Mouse (Mus musculus) hindlimb bud, embryonic 11.5 days (tissue): ENCODE data around the gene Atp6v1b1.

Experiments
- DNase-seq: peaks from one replicate; pipeline ENCODE4 v3.0.0-alpha.2; 2012; ENCODE audit warnings: low read depth, low spot score; ENCODE audit errors: extremely low spot score

The Atp6v1b1 gene

DNA sequence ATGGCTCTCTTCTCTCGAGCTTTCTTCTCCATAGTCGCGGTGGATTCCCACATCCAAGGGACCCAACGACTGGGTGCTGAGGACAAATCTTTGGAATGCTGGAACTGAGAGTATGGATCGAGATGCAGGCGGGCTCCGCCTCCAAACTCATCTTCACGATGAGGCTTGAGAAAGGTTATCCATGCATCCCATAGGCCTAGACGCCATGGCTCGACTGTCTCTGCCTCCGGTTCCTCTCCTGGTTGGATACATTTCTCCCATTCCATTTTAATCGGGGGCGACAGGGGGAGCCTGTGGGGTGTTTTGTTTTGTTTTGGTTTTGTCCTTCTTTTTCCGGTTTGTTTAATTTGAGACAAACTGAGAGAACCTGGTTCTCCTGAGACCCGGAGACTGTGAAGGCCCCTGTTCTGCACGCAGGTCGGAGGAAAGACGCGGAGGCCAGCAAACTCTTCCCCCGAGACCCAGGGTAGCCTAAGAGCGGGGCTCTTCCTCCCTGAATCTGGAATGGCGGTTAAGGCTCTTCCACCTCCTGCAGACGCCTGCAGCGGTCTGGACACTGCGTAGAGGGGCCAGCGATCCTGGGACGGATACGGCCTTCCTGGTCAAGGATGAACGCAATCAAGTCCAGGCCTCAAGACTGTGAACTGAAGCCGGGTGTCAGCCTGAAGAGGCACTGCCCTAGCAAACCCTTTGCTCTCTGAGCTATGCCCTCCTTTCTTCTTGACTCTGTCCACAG, 27.2 kb upstream of the Atp6v1b1 start:
- DNase-seq = no peak

DNA sequence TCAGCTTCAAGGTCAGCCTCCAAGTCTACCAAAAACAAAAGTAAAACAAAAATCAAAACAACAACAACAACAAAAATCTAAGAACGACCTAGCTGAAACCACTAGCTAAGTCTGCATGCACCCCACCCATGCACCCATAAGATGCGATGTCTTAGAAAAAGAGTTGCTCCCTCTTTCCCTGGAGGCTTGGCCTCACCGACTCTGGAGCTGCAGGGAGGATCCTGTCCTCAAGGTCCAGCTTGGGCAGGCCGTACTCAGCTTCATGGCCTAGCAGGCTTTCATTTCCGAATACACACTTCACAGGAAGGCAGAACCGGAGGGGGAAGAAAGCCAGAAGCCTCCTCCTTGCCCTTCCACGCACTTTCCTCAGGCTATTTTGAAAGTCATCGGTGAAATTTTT, 25.8 kb upstream of the Atp6v1b1 start:
- DNase-seq = no peak

DNA sequence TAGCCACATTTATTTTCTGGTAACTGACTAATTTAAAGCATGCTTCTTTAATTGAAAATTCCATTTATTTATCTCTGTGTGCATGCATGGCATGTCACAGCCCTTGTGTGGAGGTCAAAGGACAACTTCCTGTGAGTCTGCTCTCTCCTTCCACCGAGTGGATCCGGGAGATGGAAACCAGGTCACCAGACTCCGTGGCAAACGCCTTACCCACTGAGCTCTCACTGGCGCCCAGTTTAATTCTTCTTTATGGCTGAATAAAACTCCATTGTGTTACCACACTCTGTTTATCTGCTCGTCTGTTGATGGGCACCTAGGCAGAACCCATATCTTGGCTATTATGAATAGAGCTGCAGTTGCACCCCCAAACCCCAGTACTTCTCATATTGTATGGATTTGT, 20.3 kb upstream of the Atp6v1b1 start:
- DNase-seq = no peak

DNA sequence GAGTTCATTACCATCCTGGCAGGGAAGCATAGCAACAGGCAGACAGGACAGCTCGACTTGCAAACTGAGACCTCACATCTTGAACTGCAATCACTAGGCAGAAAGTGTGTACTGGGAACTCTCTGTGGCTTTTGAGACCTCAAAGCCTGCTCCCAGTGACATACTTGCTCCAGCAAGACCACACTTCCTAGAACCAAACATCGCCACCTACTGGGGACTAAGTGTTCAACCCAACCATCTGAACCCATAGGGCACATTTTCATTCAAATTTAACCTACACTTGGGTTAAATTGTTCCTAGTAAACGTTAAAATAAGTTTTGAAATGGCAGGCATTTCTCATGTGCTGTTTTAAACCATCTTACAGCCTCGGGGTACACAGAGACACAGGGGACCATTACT, 15.6 kb upstream of the Atp6v1b1 start:
- no peak for DNase-seq

DNA sequence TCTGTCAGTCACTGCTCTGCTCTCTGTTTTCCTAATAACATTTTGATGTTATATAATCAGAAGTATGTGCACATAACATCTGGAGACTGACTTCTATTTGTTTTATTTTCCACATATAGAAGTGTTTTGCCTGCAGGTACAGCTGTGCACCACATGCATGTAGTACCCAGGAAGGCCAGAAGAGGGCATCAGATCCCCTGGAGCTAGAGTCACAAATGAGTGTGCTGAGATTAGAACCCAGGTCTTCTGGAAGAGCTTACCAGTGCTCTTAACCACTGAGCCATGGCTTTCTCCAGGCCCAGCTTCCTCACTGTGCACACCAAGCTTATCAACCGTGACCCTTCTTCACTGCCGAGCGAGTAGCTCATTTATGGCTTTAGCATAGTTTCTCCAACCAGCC, 14.3 kb upstream of the Atp6v1b1 start:
- no peak for DNase-seq

DNA sequence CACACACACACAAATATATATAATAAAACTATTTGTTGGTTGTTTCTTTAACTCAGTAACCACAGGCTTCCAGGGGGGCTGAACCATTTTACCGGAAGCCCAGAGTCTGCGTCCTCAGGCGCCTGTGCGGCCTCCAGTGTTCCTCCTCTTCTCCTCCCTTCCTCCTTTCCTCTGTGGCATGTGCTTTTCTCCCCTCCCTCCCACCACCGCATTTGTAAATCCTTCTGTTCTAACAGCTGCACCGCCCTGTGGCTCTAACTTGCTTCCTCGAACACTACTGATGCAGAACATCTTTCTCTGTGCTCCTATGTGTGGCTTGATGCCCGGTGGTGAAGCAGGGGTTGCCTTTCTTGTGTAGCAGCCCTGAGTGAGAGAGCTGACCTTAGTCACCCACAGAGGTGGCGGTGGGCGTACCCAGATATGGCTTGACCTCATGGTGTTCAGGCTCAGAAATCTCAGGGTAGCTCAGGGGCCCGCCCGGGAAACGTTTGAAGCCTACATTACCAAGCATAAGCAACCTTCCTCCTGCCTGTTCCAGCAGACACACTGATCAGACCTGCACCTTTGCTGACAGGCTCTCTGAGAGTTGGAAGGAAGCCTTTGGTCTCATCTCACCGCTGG, 13.3 kb upstream of the Atp6v1b1 start:
- DNase-seq = no peak

DNA sequence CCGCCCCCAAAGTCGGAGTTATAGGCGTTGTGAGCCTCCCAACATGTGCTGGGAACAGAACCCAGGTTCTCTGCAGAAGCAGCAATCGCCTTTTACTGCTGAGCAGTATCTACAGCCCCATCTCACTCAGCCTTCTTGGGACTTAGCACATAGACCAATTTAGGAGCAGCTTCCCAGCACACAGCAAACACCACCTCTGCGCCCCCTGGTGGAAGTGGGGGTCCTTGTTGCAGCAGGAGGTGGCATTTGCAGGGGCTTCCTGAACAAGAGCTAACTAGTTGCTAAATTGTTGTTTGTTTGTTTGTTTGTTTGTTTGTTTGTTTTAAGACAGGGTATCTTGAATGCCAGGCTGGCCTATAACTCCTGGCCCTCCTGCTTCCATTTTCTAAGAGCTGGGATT, 11.7 kb upstream of the Atp6v1b1 start:
- DNase-seq = no peak

DNA sequence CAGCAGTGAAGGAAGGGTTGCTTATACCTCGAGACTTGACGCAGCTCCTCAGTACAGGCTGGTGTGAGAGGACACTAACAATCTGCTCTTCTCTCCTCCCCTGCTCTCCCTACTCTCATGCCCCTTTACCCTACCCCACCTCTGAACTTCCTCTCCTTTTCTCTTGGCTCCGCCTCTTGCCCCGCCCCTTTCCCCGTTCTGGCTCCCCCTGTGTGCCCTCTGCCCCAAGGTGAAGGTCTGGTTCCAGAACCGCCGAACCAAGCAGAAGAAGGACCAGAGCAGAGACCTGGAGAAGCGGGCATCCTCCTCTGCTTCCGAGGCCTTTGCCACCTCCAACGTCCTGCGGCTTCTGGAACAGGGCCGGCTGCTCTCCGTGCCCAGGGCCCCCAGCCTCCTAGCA, 5.5 kb upstream of the Atp6v1b1 start:
- no peak for DNase-seq

DNA sequence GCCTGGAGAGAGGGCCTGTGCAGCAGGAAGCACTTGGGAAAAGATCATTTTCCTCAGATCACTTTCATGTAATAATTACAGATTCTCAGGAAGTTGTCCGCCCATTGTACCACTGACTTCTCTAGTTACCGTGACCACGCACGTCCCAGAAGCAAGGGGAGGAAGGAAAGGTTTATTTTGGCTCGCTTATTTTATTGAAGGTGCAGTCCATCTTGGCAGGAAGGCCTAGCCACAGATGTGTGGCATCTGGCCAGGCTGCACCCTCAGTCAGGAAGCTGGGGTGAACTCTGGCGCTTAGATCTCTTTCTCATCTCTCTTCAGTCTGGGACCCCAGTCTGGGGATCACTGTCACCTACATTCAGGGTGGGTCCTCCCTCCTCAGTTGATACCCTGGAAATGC, 4.2 kb upstream of the Atp6v1b1 start:
- DNase-seq = no peak

DNA sequence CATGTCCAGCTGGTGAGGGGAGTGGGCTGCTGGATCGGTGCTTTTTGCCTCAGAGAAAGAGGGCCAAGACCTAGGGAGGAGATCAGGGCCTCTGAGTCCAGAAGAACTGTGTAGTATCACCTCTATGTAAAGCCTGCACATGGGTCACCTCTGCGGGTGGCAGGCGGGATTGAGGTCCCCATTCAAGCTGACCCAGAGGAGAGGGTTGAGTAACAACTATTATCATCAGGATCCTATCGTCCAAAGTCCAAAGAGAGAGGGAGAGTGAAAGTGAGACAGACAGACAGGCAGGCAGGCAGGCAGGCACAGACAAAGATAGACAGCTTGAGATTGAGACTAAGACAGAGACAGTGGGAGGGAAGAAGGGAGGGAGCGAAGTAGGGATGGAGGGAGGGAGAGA, 422 bp downstream of the Atp6v1b1 start:
- no peak for DNase-seq

DNA sequence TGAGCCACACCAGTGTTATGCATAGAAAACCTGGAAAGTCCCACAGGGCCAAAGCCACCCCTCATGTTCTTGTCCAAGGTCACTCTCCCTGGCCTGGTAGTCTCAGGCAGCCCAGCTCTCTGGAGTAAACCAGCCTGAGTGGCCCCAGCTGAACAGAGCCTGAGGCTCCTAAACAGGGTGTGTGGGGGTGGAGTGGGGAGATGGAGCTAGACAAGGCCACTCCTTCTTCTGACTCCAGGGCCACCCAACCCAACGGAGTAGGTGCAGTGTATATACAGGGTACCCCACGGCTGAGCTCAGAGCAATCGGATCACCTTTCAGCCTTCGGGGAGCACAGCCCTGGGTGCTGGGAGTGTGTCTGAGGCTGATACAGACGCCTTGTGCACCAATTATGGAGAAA, 1.3 kb downstream of the Atp6v1b1 start:
- no peak for DNase-seq

DNA sequence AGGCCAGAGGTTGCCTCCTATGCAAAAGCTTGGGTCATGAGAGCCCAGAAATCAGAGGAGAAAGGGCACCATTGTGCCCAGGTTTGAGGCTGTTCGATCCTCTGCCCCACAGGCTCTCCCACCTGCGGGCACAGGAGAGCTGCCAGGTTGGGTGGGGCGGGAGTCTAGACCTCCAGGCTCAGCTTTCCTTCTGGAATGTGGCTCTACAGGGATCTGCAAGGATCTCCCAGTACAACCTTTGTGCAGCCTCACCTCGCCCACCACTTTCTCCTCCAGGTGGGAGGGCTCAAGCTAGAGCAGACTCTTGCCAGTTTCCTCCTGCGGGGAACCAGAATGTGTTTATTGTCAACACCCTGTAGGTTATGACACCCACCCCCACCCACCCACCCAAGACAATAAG, 1.8 kb downstream of the Atp6v1b1 start:
- DNase-seq = no peak

DNA sequence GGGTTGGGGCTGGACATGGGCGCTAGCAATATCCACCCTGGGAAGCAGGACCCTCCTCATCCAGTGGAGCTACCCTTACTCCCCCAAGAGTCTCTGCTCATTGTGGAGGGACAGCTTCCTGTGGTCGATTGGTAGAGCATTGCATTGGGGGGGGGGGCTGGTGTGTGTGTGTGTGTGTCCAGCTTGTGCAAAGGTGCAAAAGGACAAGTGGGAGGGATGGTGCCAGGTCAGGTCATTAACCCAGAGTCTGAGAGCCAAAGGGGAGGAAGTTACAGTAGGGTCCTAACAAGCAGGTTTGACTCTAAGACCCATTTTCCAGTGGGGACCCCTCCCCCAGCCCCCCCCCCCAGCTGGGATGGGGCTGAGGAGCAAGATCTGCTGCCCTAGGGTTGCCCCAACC, 2.7 kb downstream of the Atp6v1b1 start:
- DNase-seq = no peak

DNA sequence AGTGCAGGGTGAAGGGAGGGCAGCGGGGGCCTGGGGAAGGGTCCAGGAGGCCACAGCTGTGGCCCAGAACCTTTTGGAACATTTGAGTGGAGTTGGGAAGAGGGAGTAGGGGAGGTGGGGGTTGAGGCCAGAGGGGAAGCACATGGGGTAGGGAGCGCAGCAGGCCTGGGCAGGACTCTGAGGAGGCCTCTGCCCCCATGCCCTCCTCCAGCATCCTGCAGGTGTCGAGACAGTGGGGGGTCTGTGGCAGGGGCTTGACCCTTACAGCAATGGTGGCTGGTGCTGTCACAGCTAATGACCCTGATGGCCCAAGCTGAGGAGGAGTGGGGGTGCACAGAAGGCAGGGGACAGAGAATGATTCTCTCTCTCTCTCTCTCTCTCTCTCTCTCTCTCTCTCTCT, 6.5 kb downstream of the Atp6v1b1 start:
- no peak for DNase-seq

DNA sequence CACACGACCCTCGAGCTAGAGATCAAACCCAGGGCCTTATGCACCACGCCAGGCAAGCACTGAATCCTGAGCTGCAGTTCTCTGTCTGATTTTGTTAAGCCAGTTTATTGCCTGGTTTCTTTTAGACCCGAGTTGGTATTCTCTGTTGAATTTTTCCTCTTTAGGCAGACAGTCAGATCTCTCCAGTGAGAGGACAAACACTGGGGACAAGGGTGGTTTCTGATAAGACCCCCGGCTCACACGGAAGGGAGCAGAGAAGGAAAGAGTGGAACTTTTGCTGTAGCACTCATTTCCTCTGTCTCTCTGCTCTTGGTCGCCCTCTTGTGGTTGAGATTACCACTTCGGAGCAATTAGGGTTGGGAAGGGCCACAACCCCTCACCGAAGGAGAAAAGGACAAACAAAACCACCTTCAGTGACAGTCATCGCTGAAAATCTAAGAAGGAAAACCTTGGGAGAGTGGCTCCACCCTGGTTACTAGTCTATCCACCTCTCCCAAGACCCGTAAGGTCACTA, 7.4 kb downstream of the Atp6v1b1 start:
- DNase-seq = no peak

DNA sequence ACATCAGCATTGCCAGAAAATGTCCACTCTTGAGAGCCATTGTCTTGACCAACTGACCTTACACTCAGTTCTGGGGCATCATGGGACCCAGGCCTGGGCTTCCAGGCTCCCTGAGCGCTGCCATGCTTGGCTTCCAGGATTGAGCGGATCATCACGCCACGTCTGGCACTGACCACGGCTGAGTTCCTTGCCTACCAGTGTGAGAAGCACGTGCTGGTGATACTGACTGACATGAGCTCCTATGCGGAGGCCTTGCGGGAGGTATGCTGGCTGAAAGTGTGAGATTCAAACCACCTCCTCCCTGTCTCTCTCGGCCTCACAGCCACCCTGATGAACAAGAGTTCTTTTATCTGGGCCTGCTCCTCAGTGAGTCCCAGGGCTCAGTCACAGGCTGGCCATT, 13.3 kb downstream of the Atp6v1b1 start:
- DNase-seq = no peak

DNA sequence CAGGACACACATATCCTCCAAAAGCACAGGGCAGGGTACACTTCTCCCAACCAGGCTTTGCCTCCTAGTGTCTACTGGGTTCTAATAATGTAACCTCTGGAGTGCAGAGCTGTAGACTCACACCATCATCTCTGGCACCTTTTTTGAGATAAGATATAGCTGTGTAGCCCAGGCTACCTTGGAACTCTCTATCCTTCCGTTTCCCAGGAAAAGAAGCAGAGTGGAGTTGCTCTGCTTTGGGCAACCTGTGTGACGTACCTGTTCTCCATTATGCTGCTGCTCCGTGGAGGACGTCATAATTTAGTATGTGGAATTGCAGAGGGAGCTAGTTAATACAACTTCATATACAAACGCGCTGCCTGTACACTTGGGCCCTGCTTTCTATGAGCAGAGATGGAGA, 19.6 kb downstream of the Atp6v1b1 start, which contains the start of gene Ankrd53:
TSS of gene Ankrd53 (plus strand) at position 301 of the 400 bp plus-strand sequence.
- no peak for DNase-seq

DNA sequence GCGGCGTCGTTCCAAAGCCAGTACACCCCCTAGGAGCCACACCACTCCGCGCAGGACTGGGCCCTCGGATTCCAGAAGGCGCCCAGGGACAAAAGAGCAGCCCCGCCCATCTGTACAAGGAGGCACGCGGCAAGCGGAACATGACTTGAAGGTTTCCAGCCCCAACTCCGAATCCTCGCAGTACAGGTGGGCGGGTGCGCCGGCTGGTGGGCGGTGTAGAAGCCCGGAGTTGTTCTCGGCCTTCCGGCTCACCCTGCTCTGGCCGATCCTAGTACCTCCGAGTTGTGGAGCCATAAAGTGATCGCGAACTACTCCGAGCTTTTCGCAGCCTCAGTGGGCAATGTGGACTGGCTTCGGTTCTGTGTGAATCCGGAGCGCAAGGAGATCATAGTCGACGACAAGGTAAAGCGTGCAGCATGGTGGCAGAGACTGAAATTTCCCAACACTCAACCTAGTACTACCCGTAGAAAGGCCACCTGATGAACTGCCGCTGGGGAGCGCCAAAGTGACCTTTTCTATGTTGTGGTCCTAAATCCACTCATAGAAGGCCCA, 20.2 kb downstream of the Atp6v1b1 start:
- no peak for DNase-seq

DNA sequence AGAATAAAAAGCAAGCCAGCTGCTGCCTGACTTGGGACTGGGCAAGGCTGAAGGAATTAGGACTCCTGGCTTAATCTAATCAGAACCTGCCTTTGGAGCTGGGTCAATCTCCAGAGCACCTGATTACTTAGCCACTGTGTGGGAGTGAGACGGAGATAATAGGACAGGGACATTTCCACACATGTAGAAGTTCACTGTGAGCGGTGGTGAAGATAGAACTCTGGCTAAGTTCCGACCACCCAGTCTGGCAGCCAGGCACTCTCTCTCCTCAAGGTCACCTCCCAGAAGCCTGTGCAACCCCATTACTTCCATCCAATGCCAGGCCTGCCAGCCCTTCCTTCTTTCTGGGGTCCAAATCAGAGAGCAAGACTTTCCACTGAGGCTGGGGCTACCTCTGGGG, 24.2 kb downstream of the Atp6v1b1 start:
- DNase-seq = no peak

DNA sequence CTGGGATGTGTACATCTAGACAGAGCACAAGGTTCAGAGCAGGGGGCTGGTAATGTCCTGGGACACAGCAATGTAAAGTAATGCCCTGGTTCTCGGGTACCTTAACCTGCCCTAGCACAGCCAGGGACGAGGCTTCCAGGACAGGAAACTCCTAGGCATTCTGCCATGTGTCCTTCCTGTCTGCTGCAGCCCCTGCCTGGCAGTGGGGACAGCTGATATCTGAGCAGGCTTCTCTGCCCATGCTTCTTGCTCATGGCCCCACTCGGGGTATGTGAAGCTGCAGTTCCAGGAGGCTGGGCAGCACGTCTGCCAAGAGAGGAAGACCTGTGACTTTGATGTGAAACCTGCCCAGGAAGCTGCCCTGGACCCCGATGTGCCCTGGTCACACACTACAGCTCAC, 25.7 kb downstream of the Atp6v1b1 start:
- no peak for DNase-seq

DNA sequence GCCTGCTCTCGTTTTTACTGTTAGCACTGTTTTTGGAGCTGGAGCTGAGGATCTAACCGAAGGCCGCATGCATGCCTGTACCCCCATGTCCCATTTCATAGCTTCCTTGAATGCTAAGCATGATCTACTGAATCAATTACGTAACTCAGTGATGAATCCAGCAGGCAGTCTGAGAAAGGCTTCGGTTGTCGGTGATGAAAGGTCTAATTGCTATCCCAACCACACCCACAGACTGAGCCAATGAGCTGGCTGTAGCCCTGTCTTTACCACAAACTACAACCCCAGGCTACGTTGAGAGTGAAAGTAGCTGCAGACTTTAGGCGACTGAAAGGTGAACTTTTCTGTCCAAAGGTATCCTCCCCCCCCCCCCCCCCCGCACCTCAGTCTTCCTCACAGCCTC, 31.3 kb downstream of the Atp6v1b1 start:
- no peak for DNase-seq

DNA sequence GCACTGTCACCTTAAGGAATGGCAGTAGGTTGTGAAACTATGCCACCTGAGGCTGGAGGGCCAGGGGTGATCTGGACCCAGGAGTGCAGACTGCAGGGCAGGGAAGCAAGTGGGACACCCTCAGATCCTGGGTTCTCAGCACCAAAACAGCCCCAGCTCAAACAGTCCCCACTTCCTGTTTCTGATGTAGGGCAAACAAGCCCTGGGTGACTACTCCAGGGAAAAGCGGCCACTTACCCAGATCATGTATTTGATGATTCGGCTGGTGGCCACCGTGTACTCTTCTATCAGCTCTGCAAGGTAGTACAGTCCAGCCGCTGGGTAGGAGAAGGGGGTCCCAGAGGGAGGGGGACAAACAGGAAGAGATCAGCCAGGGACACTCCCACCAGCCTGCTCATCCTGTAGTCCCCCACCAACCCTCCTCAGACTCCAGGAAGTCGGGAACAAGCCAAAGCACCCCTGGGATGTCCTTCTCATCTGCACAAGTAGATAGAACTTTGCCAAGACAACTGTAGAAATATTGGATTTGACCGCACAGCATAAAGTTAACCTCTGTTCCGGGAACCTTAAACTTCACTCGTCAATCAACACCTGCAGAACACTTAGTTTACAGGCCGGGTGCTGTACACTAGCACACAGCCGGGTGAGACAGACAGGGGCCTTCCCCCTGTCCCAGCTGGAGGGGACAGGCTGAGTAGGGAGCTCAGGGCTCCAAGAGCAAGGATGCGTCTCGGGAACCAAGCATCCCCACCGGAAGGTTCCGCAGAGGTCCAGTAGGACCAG, 32.2 kb downstream of the Atp6v1b1 start:
- DNase-seq = no peak
